10 mouse cellular contexts compared by ENCODE assay signal in the genomic region with DNA sequence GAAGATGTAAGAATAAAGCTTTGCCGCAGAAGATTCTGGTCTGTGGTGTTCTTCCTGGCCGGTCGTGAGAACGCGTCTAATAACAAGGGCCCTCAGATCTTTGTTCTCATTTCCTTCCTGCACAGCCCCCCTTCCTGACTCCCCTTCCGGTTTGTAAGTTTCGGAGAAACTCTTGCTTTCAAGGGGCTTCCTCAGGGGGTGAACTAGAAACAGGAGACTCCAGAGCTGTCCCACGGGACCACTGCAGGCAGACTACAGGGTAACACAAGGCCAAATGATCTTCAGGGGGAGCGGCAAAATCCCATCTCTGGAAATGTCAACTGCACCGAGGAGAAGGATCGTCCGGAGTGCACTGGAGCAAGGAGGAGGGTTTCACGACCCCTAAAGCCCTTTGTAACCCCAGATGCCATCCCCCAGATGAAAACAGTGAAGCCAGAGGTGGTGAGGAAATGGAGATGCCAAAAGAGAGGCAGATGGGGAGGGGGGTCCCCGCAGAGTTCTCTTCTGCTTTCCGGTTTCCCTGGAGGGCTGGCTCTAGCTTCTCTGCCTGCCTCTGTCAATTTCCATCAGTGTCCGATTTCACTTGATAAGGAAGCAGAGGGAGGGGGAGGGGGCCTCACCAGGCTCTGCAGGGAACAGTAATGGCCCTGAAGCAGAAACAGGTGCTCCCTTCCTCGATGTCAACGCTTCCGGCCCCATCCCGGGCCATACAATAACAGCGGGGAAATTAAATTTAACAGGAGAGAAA. TPM values are rescaled to one million over a fixed set of nuclear protein-coding genes. Genes with fewer than 3 reads are reported as not detected.
DNase-seq lines count a peak whose midpoint lies in the region; ATAC-seq and TF ChIP-seq lines count a peak whose summit lies in the region.
"Had no signal": no experiment of that assay in that cellular context is flagged by ENCODE, and none has a peak within 500 bp of the region (broad histone marks: within the 10 kb centered on the region; RNA-seq: fewer than 3 reads in every experiment).

No protein-coding gene starts in this region.

- no peaks in the 10 kb centered on the region for H3K9me3 ChIP-seq in heart, embryonic 14.5 days (ENCODE audit: control insufficient read depth, low read length)
- no peaks in the 10 kb centered on the region for H3K9me3 ChIP-seq in kidney, postnatal 0 days (replicated peaks; ENCODE audit: low read length)
- H3K9me3 ChIP-seq in megakaryocyte, embryonic 14.5 days: no peaks in the 10 kb centered on the region
- no peaks in the 10 kb centered on the region for H3K9me3 ChIP-seq in stomach, embryonic 16.5 days (replicated peaks; ENCODE audit: control insufficient read depth, low read length)

- no peak for TF ChIP-seq CTCF in cerebellum, adult 2 months (IDR thresholded peaks at IDR 0.05; ENCODE audit: borderline replicate concordance, insufficient read depth, low read depth, low read length)
- TF ChIP-seq CTCF in kidney, postnatal 0 days (IDR thresholded peaks at IDR 0.05; ENCODE audit: low read depth): no peak

- no peak overlapping the region for H3K4me2 ChIP-seq in heart, embryonic 14.5 days (ENCODE audit: low read length)
- H3K4me2 ChIP-seq in kidney, postnatal 0 days (ENCODE audit: low read length): peak overlapping the region; percentile 64
- peak overlapping the region; percentile 14; the same call in 1 of the 2 replicates for H3K4me2 ChIP-seq in stomach, embryonic 16.5 days (ENCODE audit: low read depth, low read length)

- H3K27ac ChIP-seq in cerebellum, adult 2 months (ENCODE audit: insufficient read depth, low read length): peak overlapping the region; percentile 59; the same call in 1 of the 2 replicates
- H3K27ac ChIP-seq in heart, embryonic 14.5 days (replicated peaks in 1 of 2; ENCODE audit: control insufficient read depth in 1 of 2, insufficient read depth in 1 of 2, low read depth in 2 of 2, low read length in 2 of 2): peak overlapping the region; percentile 14 to 67; a peak in 3 of 4 replicates
- peak overlapping the region; percentile 90 for H3K27ac ChIP-seq in kidney, postnatal 0 days
- H3K27ac ChIP-seq in stomach, embryonic 16.5 days (ENCODE audit: low read length): peak overlapping the region; percentile 77; the same call in 1 of the 2 replicates

- no peak overlapping the region; the same call in 1 of the 2 replicates for H3K9ac ChIP-seq in heart, embryonic 14.5 days (ENCODE audit: low read length)
- H3K9ac ChIP-seq in kidney, postnatal 0 days (ENCODE audit: low read depth, low read length): peak overlapping the region; percentile 52
- peak overlapping the region; percentile 37; the same call in 1 of the 2 replicates for H3K9ac ChIP-seq in stomach, embryonic 16.5 days (ENCODE audit: low read length)

- intact Hi-C loops in left cerebral cortex, postnatal 25 days (cut with DNase I): loop anchor here (5.0 kb wide), 1 partner anchor 83 kb away; no protein-coding TSS in a partner anchor

- H3K36me3 ChIP-seq in heart, embryonic 14.5 days (ENCODE audit: control insufficient read depth, insufficient read depth, low read length): no peaks in the 10 kb centered on the region
- no peaks in the 10 kb centered on the region for H3K36me3 ChIP-seq in kidney, postnatal 0 days (ENCODE audit: insufficient read depth, low read length)
- H3K36me3 ChIP-seq in megakaryocyte, embryonic 14.5 days (replicated peaks; ENCODE audit: low read length): no peaks in the 10 kb centered on the region
- no peaks in the 10 kb centered on the region for H3K36me3 ChIP-seq in stomach, embryonic 16.5 days (ENCODE audit: control insufficient read depth, insufficient read depth, low read length)

- no peaks in the 10 kb centered on the region for H3K4me1 ChIP-seq in cerebellum, adult 2 months (ENCODE audit: control insufficient read depth, insufficient read depth, low read length)
- no peaks in the 10 kb centered on the region for H3K4me1 ChIP-seq in heart, embryonic 14.5 days (ENCODE audit: control insufficient read depth in 2 of 2, insufficient read depth in 2 of 2, low read length in 2 of 2)
- H3K4me1 ChIP-seq in kidney, postnatal 0 days (replicated peaks; ENCODE audit: insufficient read depth, low read length): peaks cover 3% of the 10 kb centered on the region; the same call in 1 of the 2 replicates
- peaks cover 33% of the 10 kb centered on the region for H3K4me1 ChIP-seq in megakaryocyte, embryonic 14.5 days
- no peaks in the 10 kb centered on the region for H3K4me1 ChIP-seq in stomach, embryonic 16.5 days (ENCODE audit: control insufficient read depth, insufficient read depth, low read length)

- ATAC-seq in heart, embryonic 14.5 days (ENCODE audit: insufficient number of reproducible peaks, insufficient read depth, low FRiP score, low read depth): no peak
- peak; percentile 65 for ATAC-seq in kidney, postnatal 0 days (replicated peaks; ENCODE audit: low FRiP score, low read depth)
- ATAC-seq in stomach, embryonic 16.5 days (ENCODE audit: insufficient read depth, low FRiP score): no peak; the same call in 1 of the 2 replicates

- 30% methylated on average over 21 of the region's 21 CpGs for WGBS in cerebellum, adult 2 months
- WGBS in heart, embryonic 14.5 days: 69% methylated on average over 21 of the region's 21 CpGs
- 21% methylated on average over 20 of the region's 21 CpGs for WGBS in kidney, postnatal 0 days
- WGBS in stomach, embryonic 16.5 days: 61% methylated on average over 20 of the region's 21 CpGs

- TF ChIP-seq POLR2A in cerebellum, adult 2 months (IDR thresholded peaks at IDR 0.05; ENCODE audit: borderline replicate concordance, insufficient read depth, low read length): no peak

- no peaks in the 10 kb centered on the region for H3K27me3 ChIP-seq in cerebellum, adult 2 months (ENCODE audit: control insufficient read depth, insufficient read depth, low read length)
- H3K27me3 ChIP-seq in heart, embryonic 14.5 days (ENCODE audit: control insufficient read depth, insufficient read depth, low read length): no peaks in the 10 kb centered on the region
- H3K27me3 ChIP-seq in kidney, postnatal 0 days (ENCODE audit: insufficient read depth, low read length): no peaks in the 10 kb centered on the region
- no peaks in the 10 kb centered on the region for H3K27me3 ChIP-seq in megakaryocyte, embryonic 14.5 days (replicated peaks)
- no peaks in the 10 kb centered on the region for H3K27me3 ChIP-seq in stomach, embryonic 16.5 days (ENCODE audit: control insufficient read depth, insufficient read depth, low read length)

- H3K4me3 ChIP-seq in cerebellum, adult 2 months (replicated peaks; ENCODE audit: insufficient read depth, low read depth, low read length): peak overlapping the region; percentile 46
- H3K4me3 ChIP-seq in heart, embryonic 14.5 days (ENCODE audit: control insufficient read depth in 1 of 2, insufficient read depth in 1 of 2, low read depth in 1 of 2, low read length in 2 of 2): peak overlapping the region in 1 of 2 experiments; percentile 7; a peak in 1 of 4 replicates
- H3K4me3 ChIP-seq in kidney, postnatal 0 days (replicated peaks; ENCODE audit: low read depth, low read length): peak overlapping the region; percentile 37
- peak overlapping the region; percentile 76 for H3K4me3 ChIP-seq in megakaryocyte, embryonic 14.5 days (replicated peaks)
- peak overlapping the region; percentile 26 for H3K4me3 ChIP-seq in stomach, embryonic 16.5 days (replicated peaks; ENCODE audit: low read length)

- DNase-seq in cerebellum, adult 2 months: no peak
- no peak for DNase-seq in cerebellum, adult 8-10 months
- peak; percentile 73 for DNase-seq in embryo, embryonic 10.5 days (ENCODE audit: low spot score)
- DNase-seq in kidney, postnatal 0 days (ENCODE audit: low spot score): peak; percentile 69
- no peak for DNase-seq in left cerebral cortex, postnatal 25 days (ENCODE audit: low spot score in 2 of 2)

RNA-seq across cellular contexts. Expression of gene Bex6, which starts 20.8 kb away (rescaled TPM):
- polyA plus RNA-seq in cerebellum, adult 2 months (2012; rRNA removed): not detected in 2 replicates
- polyA plus RNA-seq in heart, embryonic 14.5 days (2014; fragmentation: Nextera tagmentation; extraction: Ambion mirVana): not detected in 2 replicates
- not detected in 2 replicates for polyA plus RNA-seq in kidney, postnatal 0 days (2015; fragmentation: Nextera tagmentation; extraction: Ambion mirVana)
- polyA plus RNA-seq in megakaryocyte, embryonic 14.5 days (2012; ENCODE audit: insufficient read depth, low replicate concordance): 1.3 TPM in 1 of 2 replicates, not detected in the other
- 0.14 TPM in 1 of 2 replicates, not detected in the other for polyA plus RNA-seq in stomach, embryonic 16.5 days (2015; fragmentation: Nextera tagmentation; extraction: Ambion mirVana)
- not detected for total RNA-seq in left cerebral cortex, postnatal 25 days (2021)
- total RNA-seq: heart, postnatal 36 days had no signal
- polyA plus RNA-seq: C2C12 had no signal

RNA-seq across cellular contexts. Expression of gene Nrros, which starts 35.0 kb away (rescaled TPM):
- polyA plus RNA-seq in cerebellum, adult 2 months (2012; rRNA removed): 4.1 and 4.8 TPM in 2 replicates
- polyA plus RNA-seq in heart, embryonic 14.5 days (2014; fragmentation: Nextera tagmentation; extraction: Ambion mirVana): 7.4 and 8.7 TPM in 2 replicates
- polyA plus RNA-seq in kidney, postnatal 0 days (2015; fragmentation: Nextera tagmentation; extraction: Ambion mirVana): 13.9 and 15.3 TPM in 2 replicates
- 75.8 and 110 TPM in 2 replicates for polyA plus RNA-seq in megakaryocyte, embryonic 14.5 days (2012; ENCODE audit: insufficient read depth, low replicate concordance)
- polyA plus RNA-seq in stomach, embryonic 16.5 days (2015; fragmentation: Nextera tagmentation; extraction: Ambion mirVana): 17.6 and 21.9 TPM in 2 replicates
- 1 to 10 TPM; 7.9 to 8.9 TPM for total RNA-seq in left cerebral cortex, postnatal 25 days (2021)
- polyA plus RNA-seq: C2C12 had no signal

RNA-seq across cellular contexts. Expression of gene Fbxo45, which starts 46.5 kb away (rescaled TPM):
- 29.6 and 30.8 TPM in 2 replicates for polyA plus RNA-seq in cerebellum, adult 2 months (2012; rRNA removed)
- polyA plus RNA-seq in heart, embryonic 14.5 days (2014; fragmentation: Nextera tagmentation; extraction: Ambion mirVana): 12.9 and 13.0 TPM in 2 replicates
- 7.1 and 8.1 TPM in 2 replicates for polyA plus RNA-seq in kidney, postnatal 0 days (2015; fragmentation: Nextera tagmentation; extraction: Ambion mirVana)
- 0.95 and 2.2 TPM in 2 replicates for polyA plus RNA-seq in megakaryocyte, embryonic 14.5 days (2012; ENCODE audit: insufficient read depth, low replicate concordance)
- 3.5 and 4.3 TPM in 2 replicates for polyA plus RNA-seq in stomach, embryonic 16.5 days (2015; fragmentation: Nextera tagmentation; extraction: Ambion mirVana)
- 10 to 100 TPM; 46.8 to 49.6 TPM for total RNA-seq in left cerebral cortex, postnatal 25 days (2021)

RNA-seq across cellular contexts. Expression of gene Wdr53, which starts 46.6 kb away (rescaled TPM):
- polyA plus RNA-seq in cerebellum, adult 2 months (2012; rRNA removed): 10.8 and 11.1 TPM in 2 replicates
- polyA plus RNA-seq in heart, embryonic 14.5 days (2014; fragmentation: Nextera tagmentation; extraction: Ambion mirVana): 10.9 and 11.5 TPM in 2 replicates
- 18.6 and 20.2 TPM in 2 replicates for polyA plus RNA-seq in kidney, postnatal 0 days (2015; fragmentation: Nextera tagmentation; extraction: Ambion mirVana)
- 8.7 TPM in 1 of 2 replicates, not detected in the other for polyA plus RNA-seq in megakaryocyte, embryonic 14.5 days (2012; ENCODE audit: insufficient read depth, low replicate concordance)
- polyA plus RNA-seq in stomach, embryonic 16.5 days (2015; fragmentation: Nextera tagmentation; extraction: Ambion mirVana): 18.4 and 19.5 TPM in 2 replicates
- 10 to 100 TPM; 11.8 to 12.6 TPM for total RNA-seq in left cerebral cortex, postnatal 25 days (2021)

Comparison
In these comparisons a context has a peak if more than half of its experiments do, and no peak if none do; other contexts are left out.
1. DNase-seq: peak in embryo, embryonic 10.5 days (single experiment) and kidney, postnatal 0 days (single experiment); none in cerebellum, adult 2 months (0 of 2), cerebellum, adult 8-10 months (single experiment) and left cerebral cortex, postnatal 25 days (0 of 2).
2. Peak in every context shown above with its lines, with median percentiles within 50 percentile points of each other: H3K27ac ChIP-seq.